Mouse (Mus musculus): ENCODE measurements at regions not wholly inside any gene's neighbourhood (a gene's known extent, or its start where the extent isn't known, plus 50 kb on each side); places are given as distances from the start of the nearest gene placed in this dataset.

DNA sequence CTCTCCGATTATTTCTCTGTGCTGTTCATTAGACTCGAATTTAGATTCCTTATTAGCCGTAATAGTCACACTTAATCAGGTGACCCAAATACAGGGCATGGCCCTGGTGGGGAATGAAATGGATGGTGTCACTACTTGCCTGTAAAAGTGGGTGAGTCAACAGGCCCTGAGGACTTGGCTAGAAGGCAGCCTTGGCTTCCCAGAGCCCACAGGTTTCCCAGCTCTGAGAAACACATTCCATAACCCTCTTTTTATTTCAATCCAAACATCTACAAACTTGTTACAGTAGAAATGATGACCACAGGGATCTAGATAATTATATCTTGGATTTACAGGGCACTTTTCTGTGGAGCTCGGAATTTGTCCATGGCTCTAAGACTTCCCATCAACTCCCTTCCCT, 105.2 kb upstream of the Slc7a11 start:
- no peak for DNase-seq (ENCODE audit: low spot score in 2 of 2)

DNA sequence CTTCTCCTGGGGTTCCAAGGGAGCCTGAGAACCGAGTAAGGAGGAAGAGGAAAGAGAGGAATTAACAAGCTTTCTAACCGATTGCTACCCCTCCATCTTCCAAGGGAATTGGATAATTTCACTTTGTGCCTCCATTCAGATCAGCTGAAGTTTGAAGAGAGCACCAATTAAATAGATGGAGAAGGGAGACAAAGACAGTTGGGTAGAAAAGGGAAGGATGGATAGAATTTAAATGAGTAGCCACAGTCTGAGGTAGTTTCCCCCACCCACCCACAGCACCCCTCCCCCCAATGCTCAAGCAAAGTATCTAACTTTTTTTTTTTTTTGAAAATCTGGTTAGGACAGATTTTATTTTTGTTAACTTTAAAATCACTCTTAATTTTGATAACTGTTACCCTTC, 87.2 kb upstream of the Slc7a11 start:
- DNase-seq (ENCODE audit: low spot score in 2 of 2), result no peak

DNA sequence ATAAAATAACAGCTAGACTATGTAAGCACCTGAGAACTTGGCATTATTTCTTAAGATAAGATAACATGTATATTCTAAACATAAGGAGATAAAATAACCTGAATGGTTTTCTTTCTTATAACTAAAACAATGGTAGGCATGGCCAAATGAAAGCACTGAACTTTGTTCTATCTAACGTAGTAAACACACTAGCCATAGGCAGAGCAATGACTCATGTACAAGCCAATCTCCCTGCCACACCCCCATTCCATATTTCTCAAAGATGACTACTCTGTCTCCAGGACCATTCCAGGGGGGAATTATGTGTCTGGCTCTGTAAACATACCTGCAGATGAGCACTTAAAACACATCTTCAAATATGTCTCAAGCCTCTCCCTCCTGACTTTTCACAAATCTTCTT, 80.6 kb upstream of the Slc7a11 start:
- DNase-seq (ENCODE audit: low spot score in 2 of 2), result no peak

- no peak for DNase-seq (ENCODE audit: low spot score in 2 of 2)
These were observed 63.8 kb upstream of the Slc7a11 start for GRCm38 (mm10) chr3:50507211-50507610.

Measured in adrenal gland, postnatal 4 days (tissue).